Mouse (Mus musculus) liver, embryonic 15.5 days (tissue): ENCODE measurements around the gene Ell3. TPM values are rescaled to one million over a fixed set of nuclear protein-coding genes. Genes with fewer than 3 reads are reported as not detected.

Source experiments
- ATAC-seq: fragments of 200-750 bp; cut with Nextera tagmentation; 2 replicates; pipeline ENCODE4 v1.8.0; 2017; ENCODE audit warnings: moderate number of reproducible peaks, mild to moderate bottlenecking, moderate library complexity; ENCODE audit not compliant: insufficient read depth
- H3K27ac ChIP-seq: fragments of 300-500 bp; sonication (generic); replicated peaks from 2 replicates; pipeline ENCODE4 v1.5.1; 2015; ENCODE audit warnings: mild to moderate bottlenecking, inconsistent platforms
- H3K27me3 ChIP-seq: fragments of 300-500 bp; sonication (generic); 2 replicates; pipeline ENCODE4 v1.6.1; 2015; ENCODE audit warnings: mild to moderate bottlenecking, inconsistent platforms
- H3K36me3 ChIP-seq: fragments of 300-500 bp; sonication (generic); replicated peaks from 2 replicates; pipeline ENCODE4 v1.6.1; 2015; ENCODE audit warnings: moderate library complexity, mild to moderate bottlenecking, inconsistent platforms
- H3K4me1 ChIP-seq: fragments of 300-500 bp; sonication (generic); replicated peaks from 2 replicates; pipeline ENCODE4 v1.6.1; 2015; ENCODE audit warnings: inconsistent platforms
- H3K4me2 ChIP-seq: fragments of 300-500 bp; sonication (generic); 2 replicates; pipeline ENCODE4 v1.6.1; 2015; ENCODE audit warnings: moderate library complexity, mild to moderate bottlenecking, inconsistent platforms
- H3K4me3 ChIP-seq: fragments of 300-500 bp; sonication (generic); replicated peaks from 2 replicates; pipeline ENCODE4 v1.5.1; 2015; ENCODE audit warnings: mild to moderate bottlenecking, inconsistent platforms
- H3K9ac ChIP-seq: fragments of 300-500 bp; sonication (generic); 2 replicates; pipeline ENCODE4 v1.6.1; 2015; ENCODE audit warnings: moderate library complexity, mild to moderate bottlenecking, inconsistent platforms
- H3K9me3 ChIP-seq: fragments of 300-500 bp; sonication (generic); replicated peaks from 2 replicates; pipeline ENCODE4 v1.6.1; 2016; ENCODE audit warnings: inconsistent platforms
- WGBS: fragments of 180-500 bp; shearing (Covaris S2); methylation state at CpG from one replicate; pipeline ENCODE4 v1.1.7; 2015; ENCODE audit warnings: mixed read lengths; ENCODE audit not compliant: insufficient replicate concordance; 5-methylcytosine and 5-hydroxymethylcytosine counted together
- polyA plus RNA-seq: library from polyadenylated mRNA; unstranded; fragments of >200 nt; fragmentation: Nextera tagmentation; extraction: Ambion mirVana; gene quantifications from 2 replicates; pipeline ENCODE4 v1.2.1, GENCODE M21; 2015

The Ell3 gene
- polyA plus RNA-seq, 1 experiment from 2014 or later: 3.0 TPM

DNA sequence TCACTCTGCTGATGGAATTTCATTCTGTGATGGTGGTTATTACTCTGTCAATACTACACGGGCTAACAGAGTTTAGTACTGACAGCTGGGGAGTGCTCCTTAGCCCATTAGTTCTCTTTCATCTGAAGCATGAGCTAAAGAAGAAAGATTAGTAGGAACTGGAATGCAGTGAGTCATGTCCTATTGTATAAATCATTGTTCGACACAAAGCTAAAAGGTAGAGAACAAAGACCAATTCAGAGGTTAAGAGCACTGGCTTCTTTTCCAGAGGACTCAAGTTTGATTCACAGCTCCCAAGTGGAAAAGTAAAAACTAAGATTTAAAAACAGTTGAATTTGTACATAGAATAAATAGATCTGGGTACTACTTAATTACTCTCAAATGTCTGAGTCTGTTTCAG is 16.0 kb upstream of the Ell3 start:
- no peaks in the 10 kb centered on the region for H3K9me3 ChIP-seq
- WGBS: 74% methylated on average over 2 of the region's 2 CpGs
- H3K4me2 ChIP-seq: no peak overlapping the region
- H3K4me3 ChIP-seq: no peak overlapping the region
- no peak overlapping the region for H3K27ac ChIP-seq
- H3K4me1 ChIP-seq: peaks cover 23% of the 10 kb centered on the region
- H3K36me3 ChIP-seq: peaks cover 29% of the 10 kb centered on the region
- H3K27me3 ChIP-seq: no peaks in the 10 kb centered on the region
- ATAC-seq: no peak
- no peak overlapping the region for H3K9ac ChIP-seq

GRCm38 (mm10) chr2:121456692-121457642 is 12.9 kb upstream of the Ell3 start, which contains the start of gene Serinc4:
Serinc4 (minus strand) TSS chr2:121456781.
- peak within 1 kb of the TSS; percentile 80 for H3K4me2 ChIP-seq
- WGBS: 2% methylated on average over 41 of the region's 41 CpGs
- H3K27ac ChIP-seq: peak within 1 kb of the TSS; percentile 92
- no peaks in the 10 kb centered on the region for H3K27me3 ChIP-seq
- H3K4me1 ChIP-seq: peaks cover 44% of the 10 kb centered on the region
- H3K9me3 ChIP-seq: no peaks in the 10 kb centered on the region
- peak; percentile 94 for ATAC-seq
- H3K4me3 ChIP-seq: peak within 1 kb of the TSS; percentile 85
- peaks cover 50% of the 10 kb centered on the region for H3K36me3 ChIP-seq
- peak within 1 kb of the TSS; percentile 76 for H3K9ac ChIP-seq

DNA sequence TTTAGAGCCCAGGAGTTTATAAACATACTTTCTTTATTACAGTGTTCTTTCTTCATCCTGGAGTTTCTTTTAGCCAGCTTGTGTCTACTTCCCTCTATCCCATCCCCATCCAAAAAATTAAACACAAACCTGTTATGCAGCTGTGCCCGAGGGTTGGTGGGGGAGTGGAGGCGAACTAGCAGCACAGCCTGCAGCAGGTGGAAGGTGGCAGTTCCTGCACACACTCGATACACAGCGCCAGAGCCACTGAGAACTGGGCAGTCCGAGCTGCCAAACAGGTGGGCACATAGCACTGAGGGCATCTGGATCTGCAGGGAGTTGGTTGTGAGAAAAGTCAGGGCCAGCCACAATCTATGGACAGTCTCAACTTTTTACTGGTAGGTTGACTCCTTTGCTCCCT is 11.5 kb upstream of the Ell3 start:
- peaks cover 53% of the 10 kb centered on the region for H3K4me1 ChIP-seq
- H3K4me2 ChIP-seq: no peak overlapping the region
- no peak overlapping the region for H3K9ac ChIP-seq
- H3K27ac ChIP-seq: no peak overlapping the region
- H3K9me3 ChIP-seq: no peaks in the 10 kb centered on the region
- H3K36me3 ChIP-seq: peaks cover 51% of the 10 kb centered on the region
- no peak for ATAC-seq
- no peak overlapping the region for H3K4me3 ChIP-seq
- WGBS: 74% methylated on average over 5 of the region's 5 CpGs
- no peaks in the 10 kb centered on the region for H3K27me3 ChIP-seq

GRCm38 (mm10) chr2:121453917-121454316 is 9.8 kb upstream of the Ell3 start:
- Histone ChIP-seq H3K4me1 (peaks cover 60% of the 10 kb centered on the region), H3K4me2 (no peak overlapping the region), H3K9me3 (no peaks in the 10 kb centered on the region), H3K27me3 (no peaks in the 10 kb centered on the region), H3K36me3 (peaks cover 36% of the 10 kb centered on the region), H3K27ac (no peak overlapping the region), H3K4me3 (no peak overlapping the region), H3K9ac (no peak overlapping the region)
- no peak for ATAC-seq
- 78% methylated on average over 6 of the region's 6 CpGs for whole genome bisulfite sequencing

DNA sequence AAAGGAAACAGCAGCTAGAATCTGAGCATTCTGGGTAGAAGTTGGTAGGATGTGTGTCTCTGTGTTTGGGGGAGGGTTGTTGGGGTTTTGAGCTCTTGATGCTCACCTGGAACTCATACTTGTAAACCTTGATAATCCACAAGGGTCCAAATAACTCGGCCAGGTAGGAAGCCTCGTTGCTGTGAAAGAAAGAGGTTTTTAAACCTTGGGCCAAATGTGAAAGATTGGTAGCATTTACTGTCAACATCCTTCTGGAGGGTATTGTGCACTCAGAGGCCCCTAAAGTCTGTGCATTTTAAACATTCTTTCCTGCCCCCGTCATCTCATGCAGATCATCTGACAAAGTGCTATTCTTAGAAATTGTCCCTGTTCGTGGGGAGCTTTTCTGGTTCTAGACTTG is 8.9 kb upstream of the Ell3 start, which contains the start of gene Hypk:
Gene Hypk (plus strand): TSS at position 301 of the 400 bp plus-strand sequence.
- peaks cover 29% of the 10 kb centered on the region for H3K36me3 ChIP-seq
- H3K27me3 ChIP-seq: no peaks in the 10 kb centered on the region
- no peak within 1 kb of the TSS; the same call in 1 of the 2 replicates for H3K27ac ChIP-seq
- peaks cover 61% of the 10 kb centered on the region for H3K4me1 ChIP-seq
- no peak within 1 kb of the TSS for H3K4me2 ChIP-seq
- no peak within 1 kb of the TSS for H3K9ac ChIP-seq
- no peaks in the 10 kb centered on the region for H3K9me3 ChIP-seq
- no peak within 1 kb of the TSS for H3K4me3 ChIP-seq
- ATAC-seq: no peak
- WGBS: 61% methylated on average over 4 of the region's 4 CpGs

- Histone ChIP-seq H3K9ac (no peak overlapping the region), H3K4me1 (peaks cover 61% of the 10 kb centered on the region), H3K4me3 (no peak overlapping the region), H3K27me3 (no peaks in the 10 kb centered on the region), H3K27ac (no peak overlapping the region; the same call in 1 of the 2 replicates), H3K4me2 (no peak overlapping the region), H3K36me3 (peaks cover 29% of the 10 kb centered on the region), H3K9me3 (no peaks in the 10 kb centered on the region)
- WGBS: 74% methylated on average over 4 of the region's 4 CpGs
- ATAC-seq: no peak
Measured at GRCm38 (mm10) chr2:121452361-121452760, 8.3 kb upstream of the Ell3 start.

- no peaks in the 10 kb centered on the region for H3K9me3 ChIP-seq
- ATAC-seq: no peak
- H3K36me3 ChIP-seq: peaks cover 29% of the 10 kb centered on the region
- H3K4me2 ChIP-seq: peak overlapping the region; percentile 96
- WGBS: 1% methylated on average over 7 of the region's 7 CpGs
- peaks cover 50% of the 10 kb centered on the region for H3K4me1 ChIP-seq
- peak overlapping the region; percentile 92 for H3K27ac ChIP-seq
- no peaks in the 10 kb centered on the region for H3K27me3 ChIP-seq
- H3K9ac ChIP-seq: peak overlapping the region; percentile 100
- peak overlapping the region; percentile 99 for H3K4me3 ChIP-seq
Measured at GRCm38 (mm10) chr2:121450093-121450492, 6.0 kb upstream of the Ell3 start.

GRCm38 (mm10) chr2:121449545-121450011 is 5.5 kb upstream of the Ell3 start:
- Histone ChIP-seq H3K27ac (peak overlapping the region; percentile 92), H3K9ac (peak overlapping the region; percentile 100), H3K27me3 (0 out of 2 replicates have a peak, but pooled peaks cover 3% of the 10 kb centered on the region), H3K9me3 (no peaks in the 10 kb centered on the region), H3K4me1 (peaks cover 50% of the 10 kb centered on the region), H3K36me3 (peaks cover 29% of the 10 kb centered on the region), H3K4me3 (peak overlapping the region; percentile 99), H3K4me2 (peak overlapping the region; percentile 96)
- peak; percentile 14 for ATAC-seq
- WGBS: under 1% methylated on average over 54 of the region's 54 CpGs

- Histone ChIP-seq H3K36me3 (peaks cover 27% of the 10 kb centered on the region), H3K9me3 (no peaks in the 10 kb centered on the region), H3K27me3 (peaks cover 10% of the 10 kb centered on the region), H3K27ac (peak within 1 kb of the TSS; percentile 92), H3K4me1 (peaks cover 48% of the 10 kb centered on the region), H3K4me3 (peak within 1 kb of the TSS; percentile 99), H3K9ac (peak within 1 kb of the TSS; percentile 100), H3K4me2 (peak within 1 kb of the TSS; percentile 96)
- under 1% methylated on average over 74 of the region's 74 CpGs for WGBS
- peak; percentile 98 for ATAC-seq
Measured at GRCm38 (mm10) chr2:121448739-121449535, 4.9 kb upstream of the Ell3 start, which contains the start of gene Serf2. Serf2 (plus strand) TSS chr2:121449195.

DNA sequence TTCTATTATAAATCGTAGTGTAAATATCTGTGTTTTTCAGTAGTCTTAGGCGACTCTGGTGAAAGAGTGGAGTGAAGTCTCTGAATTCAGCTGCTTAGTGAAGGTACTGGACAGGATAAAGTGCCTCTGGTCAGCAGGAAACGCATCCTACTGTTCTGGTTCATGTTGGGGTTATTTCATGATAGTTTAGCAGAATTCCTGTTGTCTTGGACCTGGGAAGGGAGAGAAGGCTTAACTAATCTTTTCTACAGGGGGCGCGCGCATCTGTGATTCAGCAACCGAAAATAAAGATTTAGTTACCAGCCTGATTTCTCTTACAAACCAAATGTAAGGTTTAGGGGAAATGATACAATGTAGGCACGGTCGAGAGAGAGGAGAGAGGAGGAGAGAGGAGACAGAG is 4.1 kb upstream of the Ell3 start:
- no peak for ATAC-seq
- Histone ChIP-seq H3K36me3 (peaks cover 19% of the 10 kb centered on the region), H3K4me2 (peak overlapping the region; percentile 96), H3K4me3 (peak overlapping the region; percentile 99), H3K27ac (peak overlapping the region; percentile 87), H3K27me3 (peaks cover 15% of the 10 kb centered on the region), H3K9ac (peak overlapping the region; percentile 66), H3K4me1 (peaks cover 43% of the 10 kb centered on the region), H3K9me3 (no peaks in the 10 kb centered on the region)
- 13% methylated on average over 9 of the region's 9 CpGs for WGBS
